Mouse (Mus musculus) liver, adult 2 months (tissue): ENCODE data around the gene Cbx3.

Source experiments
- CTCF ChIP-seq: fragments of 200-500 bp; IDR thresholded peaks from 2 replicates; pipeline ENCODE4 v1.5.1; 2011; ENCODE audit warnings: low read depth, low read length, control low read depth
- POLR2A ChIP-seq: fragments of 200-500 bp; IDR thresholded peaks from 2 replicates; pipeline ENCODE4 v1.6.1; 2011; ENCODE audit warnings: low read length, control low read depth; ENCODE audit not compliant: insufficient read depth; ENCODE audit errors: extremely low read depth

DNA sequence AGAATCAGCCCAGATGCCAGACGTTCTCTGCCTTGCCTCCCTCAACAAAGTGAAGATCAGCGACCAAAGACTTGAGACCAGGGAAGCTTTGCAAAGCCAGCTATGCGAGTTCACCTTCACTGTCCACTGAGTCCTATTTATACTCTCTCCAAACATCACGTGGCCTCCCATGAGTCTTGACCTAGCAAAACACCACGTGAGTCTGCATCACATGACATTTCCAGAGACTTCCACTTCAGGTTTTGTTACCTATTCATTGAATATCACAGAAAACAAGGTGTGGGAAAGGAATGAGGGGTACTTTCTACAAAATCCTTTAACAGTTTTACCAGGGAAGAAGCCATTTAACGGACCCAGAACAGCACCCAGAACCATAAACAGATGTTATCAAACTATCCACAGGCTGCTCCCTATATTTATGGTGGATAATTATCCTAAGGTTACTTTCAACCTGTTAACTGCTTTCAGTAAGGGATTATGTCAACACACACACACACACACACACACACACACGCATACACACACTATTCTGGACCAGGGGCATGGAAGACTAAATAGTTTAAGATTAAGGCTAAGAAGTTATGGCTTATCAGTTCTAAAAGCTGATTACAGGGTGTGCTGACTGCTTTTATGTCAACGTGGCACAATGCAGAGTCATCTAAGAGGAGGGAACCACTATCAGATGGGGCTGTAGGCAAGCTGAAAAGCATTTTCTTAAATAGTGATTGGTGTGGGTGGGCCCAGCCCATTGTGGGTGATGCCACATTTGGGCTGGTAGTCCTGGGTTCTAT, 27.4 kb downstream of the Cbx3 start:
- TF ChIP-seq POLR2A (no peak), CTCF (no peak)
